In genomic region chr11:104579084-104579483, GRCm38 (mm10) we compare ENCODE assay signal across 28 mouse cellular contexts. TPM values are rescaled to one million over a fixed set of nuclear protein-coding genes. Genes with fewer than 3 reads are reported as not detected.
DNase-seq lines count a peak whose midpoint lies in the region; ATAC-seq lines count a peak whose summit lies in the region.
"Had no signal": no experiment of that assay in that cellular context is flagged by ENCODE, and none has a peak within 500 bp of the region (broad histone marks: within the 10 kb centered on the region; RNA-seq: fewer than 3 reads in every experiment).

No protein-coding gene starts in this region.

- H3K36me3 ChIP-seq in heart, embryonic 14.5 days (ENCODE audit: control insufficient read depth, insufficient read depth, low read length): peaks cover 39% of the 10 kb centered on the region
- H3K36me3 ChIP-seq in limb, embryonic 13.5 days: no peaks in the 10 kb centered on the region
- no peaks in the 10 kb centered on the region for H3K36me3 ChIP-seq in limb, embryonic 10.5 days
- H3K36me3 ChIP-seq: embryonic facial prominence, embryonic 13.5 days; forebrain, embryonic 10.5 days; hindbrain, embryonic 12.5 days; liver, embryonic 15.5 days; midbrain, embryonic 12.5 days; neural tube, embryonic 13.5 days had no signal

- peak; percentile 86 for DNase-seq in heart, adult 11 months
- DNase-seq in heart, postnatal 4 days: no peak
- no peak for DNase-seq in heart, adult 18-20 months
- DNase-seq in limb, embryonic 10.5 days (ENCODE audit: low spot score): no peak
- no peak for DNase-seq in layer of hippocampus, postnatal 36 days
- DNase-seq: adrenal gland, postnatal 14 days; cerebellum, adult 11 months; cerebellum, adult 9-10 months; cerebellum, postnatal 36 days; forebrain, postnatal 0 days; kidney, adult 9 months; kidney, postnatal 10 days; lung, embryonic 14.5 days; lung, postnatal 14 days; right cerebral cortex, postnatal 4 days; thymus, adult 18-20 months; thymus, postnatal 36 days had no signal

- H3K4me1 ChIP-seq in heart, embryonic 14.5 days (ENCODE audit: control insufficient read depth in 2 of 2, insufficient read depth in 2 of 2, low read length in 2 of 2): peaks cover 23 to 40% of the 10 kb centered on the region in 2 experiments
- peaks cover 10% of the 10 kb centered on the region for H3K4me1 ChIP-seq in limb, embryonic 13.5 days
- H3K4me1 ChIP-seq in limb, embryonic 10.5 days: peaks cover 28% of the 10 kb centered on the region
- H3K4me1 ChIP-seq: liver, embryonic 15.5 days; neural tube, embryonic 13.5 days had no signal

- 33% methylated on average over 9 of the region's 9 CpGs for WGBS in heart, embryonic 14.5 days
- 92% methylated on average over 9 of the region's 9 CpGs for WGBS in limb, embryonic 13.5 days
- 87% methylated on average over 9 of the region's 9 CpGs for WGBS in limb, embryonic 10.5 days

- peak overlapping the region; percentile 47 to 77 for H3K4me3 ChIP-seq in heart, embryonic 14.5 days (ENCODE audit: control insufficient read depth in 1 of 2, insufficient read depth in 1 of 2, low read depth in 1 of 2, low read length in 2 of 2)
- H3K4me3 ChIP-seq in limb, embryonic 13.5 days: no peak overlapping the region
- H3K4me3 ChIP-seq in limb, embryonic 10.5 days: no peak overlapping the region
- H3K4me3 ChIP-seq: embryonic facial prominence, embryonic 13.5 days; forebrain, embryonic 10.5 days; hindbrain, embryonic 12.5 days; liver, embryonic 15.5 days; midbrain, embryonic 12.5 days; neural tube, embryonic 13.5 days had no signal

- peak overlapping the region; percentile 58 for H3K4me2 ChIP-seq in heart, embryonic 14.5 days (ENCODE audit: low read length)
- H3K4me2 ChIP-seq in limb, embryonic 13.5 days (replicated peaks): 0 out of 2 replicates have a peak overlapping the region, but pooled peaks have one; percentile 7
- H3K4me2 ChIP-seq: embryonic facial prominence, embryonic 13.5 days; hindbrain, embryonic 12.5 days; liver, embryonic 15.5 days; lung, embryonic 14.5 days; midbrain, embryonic 12.5 days; neural tube, embryonic 13.5 days had no signal

- peak overlapping the region; percentile 85 to 99 for H3K27ac ChIP-seq in heart, embryonic 14.5 days (replicated peaks in 1 of 2; ENCODE audit: control insufficient read depth in 1 of 2, insufficient read depth in 1 of 2, low read depth in 2 of 2, low read length in 2 of 2)
- H3K27ac ChIP-seq in limb, embryonic 13.5 days: no peak overlapping the region
- no peak overlapping the region for H3K27ac ChIP-seq in limb, embryonic 10.5 days
- H3K27ac ChIP-seq: embryonic facial prominence, embryonic 13.5 days; forebrain, embryonic 10.5 days; hindbrain, embryonic 12.5 days; liver, embryonic 15.5 days; midbrain, embryonic 12.5 days; neural tube, embryonic 13.5 days; stomach, postnatal 0 days had no signal

- no peak for ATAC-seq in heart, embryonic 14.5 days (ENCODE audit: insufficient number of reproducible peaks, insufficient read depth, low FRiP score, low read depth)
- no peak for ATAC-seq in limb, embryonic 13.5 days (ENCODE audit: low FRiP score, low read depth)
- ATAC-seq: forebrain, postnatal 0 days; intestine, postnatal 0 days; Patski had no signal

- H3K9ac ChIP-seq in heart, embryonic 14.5 days (ENCODE audit: low read length): peak overlapping the region; percentile 76
- no peak overlapping the region for H3K9ac ChIP-seq in limb, embryonic 13.5 days
- H3K9ac ChIP-seq: embryonic facial prominence, embryonic 13.5 days; forebrain, postnatal 0 days; hindbrain, embryonic 12.5 days; liver, embryonic 15.5 days; lung, embryonic 14.5 days; midbrain, embryonic 12.5 days; neural tube, embryonic 13.5 days had no signal

- H3K9me3 ChIP-seq in heart, embryonic 14.5 days (ENCODE audit: control insufficient read depth, low read length): no peaks in the 10 kb centered on the region
- no peaks in the 10 kb centered on the region for H3K9me3 ChIP-seq in limb, embryonic 13.5 days
- H3K9me3 ChIP-seq in limb, embryonic 10.5 days (replicated peaks): no peaks in the 10 kb centered on the region
- H3K9me3 ChIP-seq: embryonic facial prominence, embryonic 13.5 days; forebrain, embryonic 10.5 days; hindbrain, embryonic 12.5 days; liver, embryonic 15.5 days; midbrain, embryonic 12.5 days; neural tube, embryonic 13.5 days had no signal

- no peaks in the 10 kb centered on the region for H3K27me3 ChIP-seq in heart, embryonic 14.5 days (ENCODE audit: control insufficient read depth, insufficient read depth, low read length)
- peaks cover 9% of the 10 kb centered on the region for H3K27me3 ChIP-seq in limb, embryonic 13.5 days
- H3K27me3 ChIP-seq in limb, embryonic 10.5 days (ENCODE audit: low read depth, poor library complexity, severe bottlenecking): peaks cover 11% of the 10 kb centered on the region
- H3K27me3 ChIP-seq: hindbrain, embryonic 12.5 days; midbrain, embryonic 12.5 days; neural tube, embryonic 13.5 days; Patski had no signal

RNA-seq across cellular contexts. Expression of gene Myl4, which starts 28.6 kb away (rescaled TPM):
- total RNA-seq in heart, postnatal 4 days (2021): 100 to 1,000 TPM; 908 to 955 TPM
- 2,493 and 2,941 TPM in 2 replicates for polyA plus RNA-seq in heart, embryonic 14.5 days (2014; fragmentation: Nextera tagmentation; extraction: Ambion mirVana)
- 100 to 1,000 TPM; 660 to 761 TPM for total RNA-seq in heart, adult 18-20 months (2021)
- 124 and 131 TPM in 2 replicates for polyA plus RNA-seq in limb, embryonic 13.5 days (2015; fragmentation: Nextera tagmentation; extraction: Ambion mirVana)
- polyA plus RNA-seq in limb, embryonic 10.5 days (2016; fragmentation: Nextera tagmentation; extraction: Ambion mirVana): 3.0 and 3.1 TPM in 2 replicates
- total RNA-seq in layer of hippocampus, postnatal 36 days (2021): 1 to 10 TPM; 1.2 to 1.9 TPM

RNA-seq across cellular contexts. Expression of gene Cdc27, which starts 28.7 kb away (rescaled TPM):
- 10 to 100 TPM; 44.5 to 49.0 TPM for total RNA-seq in heart, postnatal 4 days (2021)
- 35.6 and 39.7 TPM in 2 replicates for polyA plus RNA-seq in heart, embryonic 14.5 days (2014; fragmentation: Nextera tagmentation; extraction: Ambion mirVana)
- total RNA-seq in heart, adult 18-20 months (2021): 10 to 100 TPM; 23.4 to 28.8 TPM
- polyA plus RNA-seq in limb, embryonic 13.5 days (2015; fragmentation: Nextera tagmentation; extraction: Ambion mirVana): 49.1 and 49.3 TPM in 2 replicates
- polyA plus RNA-seq in limb, embryonic 10.5 days (2016; fragmentation: Nextera tagmentation; extraction: Ambion mirVana): 49.5 and 60.4 TPM in 2 replicates
- 10 to 100 TPM; 58.2 to 61.3 TPM for total RNA-seq in layer of hippocampus, postnatal 36 days (2021)

RNA-seq across cellular contexts. Expression of gene Itgb3, which starts 28.7 kb away (rescaled TPM):
- 1 to 10 TPM; 6.8 to 6.9 TPM for total RNA-seq in heart, postnatal 4 days (2021)
- polyA plus RNA-seq in heart, embryonic 14.5 days (2014; fragmentation: Nextera tagmentation; extraction: Ambion mirVana): 1.7 and 1.8 TPM in 2 replicates
- 1 to 10 TPM; 3.6 to 4.5 TPM for total RNA-seq in heart, adult 18-20 months (2021)
- polyA plus RNA-seq in limb, embryonic 13.5 days (2015; fragmentation: Nextera tagmentation; extraction: Ambion mirVana): 2.0 and 2.3 TPM in 2 replicates
- 2.6 and 2.7 TPM in 2 replicates for polyA plus RNA-seq in limb, embryonic 10.5 days (2016; fragmentation: Nextera tagmentation; extraction: Ambion mirVana)
- 1 to 10 TPM; 1.3 TPM for total RNA-seq in layer of hippocampus, postnatal 36 days (2021)

Comparison
In these comparisons a context has a peak if more than half of its experiments do, and no peak if none do; other contexts are left out.
1. H3K27ac ChIP-seq: peak in heart, embryonic 14.5 days (2 of 2); none in limb, embryonic 13.5 days (single experiment) and limb, embryonic 10.5 days (single experiment).
2. H3K4me3 ChIP-seq: peak in heart, embryonic 14.5 days (2 of 2); none in limb, embryonic 13.5 days (single experiment) and limb, embryonic 10.5 days (single experiment).
3. RNA of gene Myl4, which starts 28.6 kb away (total RNA-seq): 908 to 955 TPM in heart, postnatal 4 days and 660 to 761 TPM in heart, adult 18-20 months; 1.2 to 1.9 TPM in layer of hippocampus, postnatal 36 days; every median in the first group is over 100 times any median in the second.